Mouse (Mus musculus) stomach, postnatal 0 days (tissue): Measurements from ENCODE around the gene Plcb1.

Experiments
- CTCF ChIP-seq: IDR thresholded peaks from 2 replicates; pipeline ENCODE4 v1.5.1; 2016; ENCODE audit warnings: antibody characterized with exemption, low read depth, mild to moderate bottlenecking, moderate library complexity
- EP300 ChIP-seq: optimal IDR thresholded peaks from 2 replicates; pipeline ENCODE3; 2016; ENCODE audit warnings: antibody characterized with exemption

DNA sequence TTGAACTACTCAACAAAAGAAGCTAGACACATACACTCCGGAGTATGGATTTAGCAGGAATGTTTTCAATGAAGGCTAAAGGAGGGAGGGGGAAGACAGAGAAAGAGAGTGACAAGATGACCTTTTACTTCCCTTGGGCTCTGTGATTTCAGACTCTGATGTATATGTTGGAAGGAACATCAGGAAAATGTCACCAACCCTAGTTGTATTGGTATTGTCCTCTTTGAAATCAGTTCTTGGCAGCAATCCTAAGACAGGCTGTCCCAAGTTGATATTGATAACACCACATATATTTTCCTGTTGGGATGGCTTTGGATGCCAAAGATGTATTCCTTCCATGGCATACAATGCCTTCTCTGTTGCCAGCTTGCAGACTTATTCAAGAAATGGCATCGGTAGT lies 262.9 kb downstream of the Plcb1 start:
- TF ChIP-seq CTCF (no peak), EP300 (no peak)
